Mouse (Mus musculus) ovary, postnatal 14 days (tissue): ENCODE results near the gene Ryr2.

Experiments
- DNase-seq: peaks from one replicate; pipeline ENCODE4 v3.0.0; 2022; ENCODE audit warnings: low spot score

Gene Ryr2

DNA sequence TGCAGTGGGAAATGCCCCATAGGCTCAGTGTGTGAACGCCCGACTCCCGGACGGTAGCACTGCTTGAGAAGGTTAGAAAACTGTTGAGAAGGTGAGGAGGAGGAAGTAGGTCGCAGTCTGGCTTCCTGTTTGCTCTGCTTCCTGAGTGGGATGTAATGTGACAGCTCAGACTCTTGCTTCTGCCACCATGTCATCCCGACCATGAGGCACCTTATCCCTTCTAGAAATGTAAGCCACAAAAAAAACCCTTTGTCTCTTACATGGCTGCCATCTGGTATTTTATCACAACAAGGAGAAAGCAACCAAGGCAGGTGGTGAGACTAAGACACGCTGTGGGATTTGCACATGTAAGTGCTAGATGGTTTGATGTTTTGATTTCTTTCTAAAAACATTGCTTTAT, 12.2 kb downstream of the Ryr2 start:
- DNase-seq: no peak

DNA sequence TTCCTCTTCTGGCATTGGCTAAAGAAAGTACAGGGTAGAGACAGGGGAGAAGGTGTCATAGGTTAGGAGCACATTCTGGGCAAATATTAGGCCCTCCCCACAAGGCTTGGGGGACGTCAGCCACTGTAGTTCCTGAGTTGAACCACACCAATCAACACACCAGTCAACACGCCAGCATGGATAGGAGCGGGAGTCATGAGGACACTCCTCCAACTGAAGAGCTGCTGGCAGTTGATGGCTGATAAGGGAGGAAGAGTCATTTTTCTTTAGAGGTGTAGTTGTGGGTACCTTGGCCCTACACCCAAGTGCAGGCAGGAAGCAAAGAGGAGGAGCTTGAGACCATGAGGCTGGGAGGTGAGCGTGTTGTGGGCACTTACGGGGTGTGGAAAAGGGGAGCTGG, 13.6 kb downstream of the Ryr2 start:
- no peak for DNase-seq

DNA sequence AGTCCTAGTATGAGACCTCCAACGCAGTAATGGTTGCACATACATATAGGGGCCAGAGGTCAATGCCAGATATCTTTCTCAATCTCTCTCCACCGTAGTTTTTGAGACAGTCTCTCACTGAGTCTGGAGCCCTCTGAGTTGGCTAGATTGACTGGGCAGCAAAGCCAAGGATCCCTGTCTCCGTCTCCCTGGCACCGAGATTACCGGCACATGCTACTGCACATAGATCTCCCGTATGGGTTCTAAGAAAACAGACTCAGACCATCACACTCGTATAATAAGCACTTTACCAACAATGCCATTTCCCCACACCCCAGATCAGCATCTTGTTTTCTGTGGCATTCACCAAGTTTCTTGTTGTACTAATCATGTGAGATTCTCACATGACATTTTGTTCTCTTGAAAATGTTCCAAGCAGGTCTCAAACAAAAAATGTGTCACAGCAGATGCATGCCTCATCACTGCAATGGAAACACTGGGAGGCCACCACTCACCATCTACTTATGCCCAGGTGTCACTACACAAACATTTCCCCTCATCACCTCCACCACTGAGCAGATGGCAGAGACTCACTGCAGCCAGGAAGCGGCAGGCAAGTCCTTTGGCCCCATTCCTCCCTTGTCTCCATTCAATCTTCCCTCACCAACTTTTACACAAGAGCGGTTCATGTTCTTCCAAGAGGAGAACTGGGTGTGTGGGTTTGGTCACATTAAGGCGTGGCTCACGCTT, 14.2 kb downstream of the Ryr2 start:
- DNase-seq: no peak

DNA sequence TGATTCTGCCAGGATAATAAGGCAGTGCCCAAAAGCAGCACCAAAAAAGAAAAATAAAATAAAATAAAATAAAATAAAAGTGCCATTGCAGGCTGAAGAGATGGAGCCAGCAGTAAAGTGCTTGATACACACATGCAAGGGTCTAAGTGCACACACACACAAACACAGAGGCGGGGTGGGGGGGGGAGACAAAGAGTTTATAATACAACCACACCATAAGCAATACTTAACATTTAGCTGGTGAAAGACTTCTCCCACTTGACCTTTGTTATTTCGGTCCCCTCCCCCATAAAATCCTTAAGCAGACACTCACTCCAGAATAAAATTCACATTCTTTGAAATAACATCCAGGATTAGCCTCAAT, 22.7 kb downstream of the Ryr2 start:
- no peak for DNase-seq

DNA sequence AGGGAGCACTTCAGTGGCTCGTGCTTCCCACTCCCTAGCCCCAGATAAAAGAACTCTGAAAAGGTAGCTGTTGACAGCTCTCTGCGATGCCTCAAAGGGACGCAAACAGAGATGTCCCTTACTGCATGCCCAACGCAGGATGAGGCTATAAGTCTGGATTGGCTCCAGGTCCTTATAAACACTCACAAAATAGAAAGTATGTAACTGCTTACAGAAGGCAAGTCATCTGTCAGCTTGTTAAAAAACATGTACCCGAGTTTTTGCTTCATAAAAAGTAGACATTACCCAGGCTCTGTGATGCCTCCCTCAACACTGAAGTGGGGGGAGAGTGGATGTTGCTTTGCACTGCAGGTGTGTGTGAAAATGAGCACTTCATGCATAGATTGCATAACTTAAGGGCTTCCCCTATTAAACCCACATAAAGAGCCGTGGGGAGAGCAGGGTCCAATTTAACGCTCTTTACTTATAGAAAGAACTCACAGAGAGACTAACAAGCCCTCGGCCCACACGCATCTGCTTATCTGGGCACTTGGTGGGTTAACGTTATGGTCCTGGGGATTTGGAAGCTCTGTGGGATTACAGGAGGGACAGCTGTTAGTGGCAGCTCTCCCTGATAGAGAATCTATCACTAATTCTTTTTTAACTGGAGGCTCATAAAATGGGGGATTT, 23.2 kb downstream of the Ryr2 start:
- no peak for DNase-seq

DNA sequence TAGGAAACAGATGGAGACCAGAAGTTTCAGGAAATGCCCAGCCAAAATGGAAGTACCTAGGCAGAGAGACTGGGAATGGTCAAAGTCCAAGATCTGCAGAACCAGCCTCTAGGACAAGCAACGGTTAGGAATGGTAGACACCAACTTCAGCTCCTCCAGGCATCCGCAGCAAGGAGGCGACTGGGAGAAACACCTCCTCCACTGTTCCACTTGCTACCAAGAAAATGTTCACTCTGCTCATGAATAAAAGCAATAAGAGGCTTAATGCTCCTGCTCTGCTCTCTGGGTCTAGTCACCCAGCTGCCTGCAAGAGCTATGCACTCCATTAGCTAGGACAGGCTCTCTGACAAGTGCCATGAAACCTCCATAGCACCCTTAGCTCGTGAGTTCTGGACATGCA, 26.2 kb downstream of the Ryr2 start:
- DNase-seq: no peak

DNA sequence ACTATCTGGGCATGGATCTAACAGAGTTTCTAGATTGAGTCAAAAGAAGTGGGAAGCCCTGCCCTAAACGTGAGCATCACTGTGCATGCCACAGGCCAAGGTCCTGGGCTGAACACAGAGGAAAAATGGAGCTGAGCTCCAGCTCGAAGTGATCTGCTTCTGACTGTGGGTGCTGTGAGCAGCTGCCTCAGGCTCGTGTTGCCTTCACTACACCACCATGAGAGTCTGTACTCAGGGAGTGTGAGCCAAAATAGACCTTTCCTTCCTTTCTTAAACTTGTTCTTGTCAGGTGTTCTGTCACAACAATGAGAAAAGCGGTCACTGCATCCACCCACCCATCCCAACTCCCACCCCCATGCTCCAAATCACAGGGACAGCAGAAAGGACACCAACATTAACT, 27.2 kb downstream of the Ryr2 start:
- DNase-seq: no peak

DNA sequence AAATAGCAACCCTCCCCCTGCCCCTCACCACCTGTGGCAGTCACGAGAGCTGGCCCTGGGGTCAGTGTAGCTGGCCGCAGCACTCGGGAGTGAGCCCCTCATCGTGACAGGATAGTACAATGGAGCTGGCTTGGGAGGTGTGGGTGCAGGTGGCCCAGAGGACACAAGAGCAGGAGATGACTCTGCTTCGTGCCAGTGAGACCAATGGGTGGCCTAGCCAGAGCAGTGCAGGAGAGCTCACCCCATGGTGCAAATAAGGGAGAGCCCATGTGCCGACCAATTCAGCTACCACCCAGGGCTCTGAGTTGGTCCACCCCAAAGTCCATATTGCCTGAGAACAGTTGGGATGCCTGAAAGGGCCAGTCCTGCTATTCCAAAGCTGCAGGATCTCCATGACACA, 31.8 kb downstream of the Ryr2 start:
- DNase-seq: no peak

DNA sequence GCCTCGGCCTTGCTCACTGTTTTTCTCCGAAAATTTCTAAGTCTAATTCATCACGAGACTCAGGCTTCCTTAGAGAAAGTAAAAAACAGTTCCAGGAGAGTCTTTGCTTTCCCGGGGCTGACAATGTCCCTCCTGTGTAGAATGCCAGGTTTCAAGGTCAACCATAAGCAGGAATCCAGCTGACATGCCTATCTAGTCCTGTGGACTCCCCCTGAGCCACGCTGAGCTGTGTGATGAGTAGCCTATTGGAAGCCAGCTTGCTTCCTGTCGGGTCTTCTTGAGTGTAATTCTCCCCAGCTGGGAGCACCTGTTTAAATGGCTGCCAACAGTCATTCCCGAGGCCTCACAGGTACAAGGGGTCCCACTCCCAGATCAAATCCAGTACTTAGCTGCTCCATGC, 34.2 kb downstream of the Ryr2 start:
- no peak for DNase-seq

DNA sequence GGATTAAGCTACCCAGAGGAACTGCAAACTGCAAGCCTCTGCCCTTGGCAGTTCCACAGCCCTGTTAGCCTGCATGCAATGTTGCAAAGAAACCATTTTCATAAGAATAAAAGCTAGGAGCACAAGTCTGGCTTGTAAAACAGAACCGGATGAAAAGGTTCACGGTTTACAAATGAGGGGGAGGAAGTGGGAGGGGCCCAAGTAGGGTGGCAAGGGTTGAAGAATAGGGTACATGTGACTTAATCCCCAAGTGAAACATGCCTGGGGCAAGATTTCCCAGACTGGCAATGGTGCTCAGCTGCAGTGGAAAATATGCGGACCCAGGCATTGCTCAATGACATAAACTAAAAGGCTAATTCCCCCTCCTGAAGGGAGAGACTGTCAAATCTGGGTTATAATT, 34.6 kb downstream of the Ryr2 start:
- DNase-seq: no peak

DNA sequence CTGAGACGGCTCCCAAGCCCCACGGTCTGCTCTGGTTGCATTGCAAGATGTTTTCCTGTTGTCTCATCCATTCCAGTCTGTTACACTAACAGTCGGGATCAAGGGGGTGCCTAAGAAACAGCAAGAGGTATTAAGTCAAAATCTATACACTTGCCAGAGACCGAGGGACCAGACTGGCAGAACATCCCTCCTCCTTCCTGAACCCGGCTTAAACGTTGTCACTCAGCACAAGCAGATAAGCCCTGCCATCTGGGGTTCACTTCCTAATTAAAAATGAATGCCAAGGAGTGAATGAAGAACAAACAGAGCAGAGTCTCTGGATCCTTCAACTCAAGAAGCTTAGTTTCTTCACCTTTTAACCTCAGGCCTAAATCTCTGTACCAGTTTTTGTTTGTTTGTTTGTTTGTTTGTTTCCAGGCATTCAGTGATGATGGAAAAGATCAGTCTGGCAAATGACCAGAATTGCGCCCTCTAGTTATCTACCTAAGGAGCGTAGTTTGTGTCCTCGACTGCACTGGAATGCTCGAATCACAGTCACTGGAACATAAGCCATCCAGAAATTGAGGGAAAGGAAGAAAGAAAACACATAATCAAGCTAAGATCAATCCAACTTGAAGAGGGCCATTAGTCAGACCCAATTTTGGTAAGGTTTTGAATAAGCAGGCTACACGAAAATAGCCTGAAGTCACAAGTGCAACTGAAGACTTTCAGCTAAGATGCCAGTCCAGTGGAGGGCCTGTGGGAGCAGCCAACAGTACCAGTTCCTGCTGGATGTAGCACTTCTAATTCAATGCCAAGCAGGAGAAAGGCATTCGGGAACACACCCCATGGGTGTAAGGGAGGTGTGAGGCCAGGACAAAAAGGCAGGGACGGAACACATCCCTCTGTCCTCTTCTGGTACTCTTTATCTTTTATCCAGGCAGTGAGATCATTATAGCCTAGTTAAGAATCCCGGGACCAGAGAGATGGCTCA, 36.3 kb downstream of the Ryr2 start:
- no peak for DNase-seq

DNA sequence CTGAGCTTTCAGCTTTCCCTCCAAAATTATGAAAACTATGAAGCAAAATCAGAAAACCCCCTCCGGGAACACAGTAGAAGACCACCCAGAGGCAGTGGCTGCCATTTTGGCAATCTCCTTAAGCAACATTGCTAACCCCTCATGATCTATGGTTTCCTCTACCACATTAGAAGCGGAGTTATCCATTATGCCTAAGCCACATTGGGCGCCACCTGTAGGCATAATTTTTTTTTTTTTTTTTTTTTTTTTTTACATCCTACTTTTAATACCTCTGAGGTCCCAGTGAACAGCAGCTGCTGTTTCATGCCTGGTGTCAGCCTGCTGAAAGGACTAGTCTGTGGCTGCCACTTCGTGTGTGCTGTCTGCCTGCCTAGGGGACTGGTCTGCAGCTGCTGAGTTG, 42.2 kb downstream of the Ryr2 start:
- no peak for DNase-seq

DNA sequence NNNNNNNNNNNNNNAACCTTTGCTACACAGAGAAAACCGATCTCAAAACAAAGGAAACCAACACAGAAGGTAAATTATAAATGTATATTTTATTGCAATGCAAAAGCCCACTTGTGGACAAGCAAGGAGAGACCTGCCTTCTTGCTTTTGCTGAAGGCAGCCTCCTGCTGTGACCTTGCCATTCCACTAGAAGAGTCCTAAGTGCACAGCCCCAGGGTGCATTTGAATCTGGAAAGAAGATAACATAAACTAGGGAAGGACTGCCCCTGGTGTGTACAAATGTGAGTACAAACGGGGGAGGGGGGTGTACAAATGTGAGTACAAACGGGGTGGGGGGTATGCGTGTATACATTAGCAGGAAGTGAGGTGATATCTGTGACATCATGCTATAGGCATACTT, 43.2 kb downstream of the Ryr2 start:
- DNase-seq: no peak

DNA sequence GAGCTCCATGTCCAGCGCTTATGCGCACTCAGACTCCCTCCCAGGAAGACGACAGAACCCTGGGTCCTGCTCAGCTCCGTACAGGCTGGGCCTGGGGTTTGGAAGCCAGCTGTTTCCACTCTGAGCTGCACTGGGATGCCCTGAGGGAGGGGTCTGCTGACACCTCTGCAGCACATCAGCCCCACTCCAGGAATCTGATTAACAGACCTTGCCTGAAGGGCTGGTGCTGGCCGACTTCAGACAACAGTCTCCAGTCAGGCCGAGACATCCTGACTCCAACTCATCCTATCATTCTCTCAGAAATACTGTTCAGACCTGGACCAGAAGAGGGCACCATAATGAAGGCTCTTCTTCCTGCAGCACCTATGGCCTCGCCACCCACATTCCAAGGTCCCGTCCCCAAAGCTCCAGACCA, 49.4 kb downstream of the Ryr2 start:
- DNase-seq: no peak

DNA sequence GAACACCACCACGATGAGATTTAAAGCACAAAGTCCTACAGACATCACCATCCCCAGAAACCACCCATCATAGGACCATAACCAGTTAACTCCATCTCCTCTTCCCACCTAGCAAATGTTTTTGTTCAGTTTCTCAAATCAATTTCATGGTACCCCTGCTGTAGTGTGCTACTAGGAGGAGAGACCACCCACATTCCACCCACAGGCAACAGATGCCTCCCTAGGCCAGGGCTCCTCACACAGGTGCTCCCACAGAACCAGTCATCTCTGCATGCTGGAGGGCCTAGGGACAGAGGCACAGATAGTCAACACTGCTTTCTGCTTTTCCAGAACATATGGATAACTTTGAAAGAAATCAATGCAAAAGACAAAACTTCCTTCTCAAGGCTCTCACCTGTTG, 50.8 kb downstream of the Ryr2 start:
- DNase-seq: no peak

DNA sequence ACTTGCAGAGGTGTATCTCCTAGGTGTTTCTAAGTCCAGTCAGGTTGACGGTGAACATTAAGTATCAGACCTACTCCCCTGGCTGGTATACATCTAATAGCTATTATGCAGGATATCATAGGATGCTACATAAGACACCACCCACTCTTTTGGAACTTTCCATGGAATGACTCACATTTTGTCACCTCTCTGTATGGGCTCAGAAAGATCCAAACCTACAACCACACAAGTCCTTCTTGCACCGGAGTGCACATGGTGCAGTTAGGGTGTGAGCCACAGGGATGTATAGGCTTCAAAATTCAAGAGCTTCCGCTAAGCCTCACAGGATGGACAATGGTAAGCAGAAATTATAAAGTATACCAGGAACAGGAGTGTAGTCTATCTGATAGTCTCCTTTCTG, 52.8 kb downstream of the Ryr2 start:
- no peak for DNase-seq

DNA sequence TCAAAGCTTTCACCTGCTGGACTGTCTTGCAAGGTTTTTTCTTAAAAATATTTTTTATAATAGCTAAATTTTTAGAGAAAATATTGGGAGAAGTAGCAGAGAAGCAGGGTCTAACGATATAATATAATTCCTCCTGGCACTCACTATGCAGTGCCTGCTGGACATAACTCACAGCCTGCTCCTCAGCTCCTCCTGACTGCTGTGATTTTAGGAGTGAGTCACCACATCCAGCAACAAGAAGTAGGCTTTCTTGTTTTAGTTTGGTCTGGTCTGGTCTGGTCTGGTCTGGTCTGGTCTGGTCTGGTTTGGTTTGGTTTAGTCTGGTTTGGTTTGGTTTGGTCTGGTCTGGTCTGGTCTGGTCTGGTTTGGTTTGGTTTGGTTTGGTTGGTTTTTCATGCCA, 55.9 kb downstream of the Ryr2 start:
- DNase-seq: no peak

DNA sequence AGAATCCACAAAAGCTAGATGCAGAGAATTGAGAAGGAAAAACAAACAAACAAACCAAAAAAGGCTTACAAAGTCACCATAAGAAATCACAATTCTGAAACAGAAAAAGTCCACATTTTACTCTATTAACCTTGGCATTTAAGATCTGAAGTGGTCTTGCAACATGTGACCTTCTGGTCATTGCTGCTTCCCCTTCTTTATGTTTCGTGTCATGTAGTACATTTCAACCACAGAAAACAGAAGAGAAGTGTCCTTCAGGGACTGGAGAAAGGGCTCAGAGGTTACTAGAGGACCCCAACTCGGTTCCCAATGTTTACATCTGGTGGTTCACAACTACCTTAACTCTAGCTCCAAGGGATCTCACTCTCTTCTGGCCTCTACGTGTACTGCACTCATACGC, 59.7 kb downstream of the Ryr2 start:
- no peak for DNase-seq

DNA sequence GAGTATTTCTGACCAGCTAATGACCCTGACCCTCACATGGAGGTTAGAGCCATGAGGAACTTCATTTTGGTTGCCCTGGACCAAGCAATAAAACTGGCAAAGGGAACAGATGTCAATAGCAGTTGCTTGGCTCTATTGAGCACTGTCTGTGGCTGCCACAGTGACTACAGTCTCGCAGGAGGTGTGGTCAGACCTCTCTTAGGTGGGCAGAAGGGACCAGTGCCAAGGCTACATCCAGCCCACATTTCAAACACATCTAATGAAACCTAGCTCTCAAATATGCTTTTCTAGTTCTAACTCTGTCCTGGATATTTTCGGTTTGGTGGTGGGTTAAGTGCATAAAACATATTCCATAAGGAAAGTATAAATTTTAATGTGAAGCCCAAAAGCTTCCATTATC, 62.0 kb downstream of the Ryr2 start:
- no peak for DNase-seq

DNA sequence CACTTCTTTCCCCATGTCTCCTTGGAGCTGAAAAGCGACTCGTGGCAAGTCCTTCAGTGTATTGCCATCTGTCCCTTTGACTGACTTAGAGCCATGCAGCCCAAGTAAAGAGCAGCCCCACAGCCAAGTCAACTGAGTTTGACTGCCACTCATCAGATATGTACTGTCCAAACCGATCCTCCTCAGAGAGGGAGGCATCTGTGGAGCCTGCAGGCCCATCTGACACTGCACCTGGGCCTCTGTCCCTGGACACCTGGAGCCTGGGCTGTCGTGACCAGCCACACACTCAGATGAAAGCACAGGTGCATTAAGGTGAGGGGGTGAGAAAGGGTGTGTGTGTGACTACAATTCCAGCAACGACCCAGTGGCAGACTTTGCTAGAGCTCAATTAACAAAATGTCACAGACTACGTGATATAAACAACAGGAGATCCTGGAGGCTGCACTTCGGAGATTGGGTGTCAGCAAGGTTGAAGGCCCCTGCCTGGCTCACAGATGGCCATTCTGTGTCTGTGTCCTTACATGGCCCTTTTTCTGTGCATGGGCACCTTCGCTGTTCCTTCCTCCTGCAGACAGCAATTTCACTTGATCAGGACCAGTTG, 63.8 kb downstream of the Ryr2 start:
- DNase-seq: no peak

DNA sequence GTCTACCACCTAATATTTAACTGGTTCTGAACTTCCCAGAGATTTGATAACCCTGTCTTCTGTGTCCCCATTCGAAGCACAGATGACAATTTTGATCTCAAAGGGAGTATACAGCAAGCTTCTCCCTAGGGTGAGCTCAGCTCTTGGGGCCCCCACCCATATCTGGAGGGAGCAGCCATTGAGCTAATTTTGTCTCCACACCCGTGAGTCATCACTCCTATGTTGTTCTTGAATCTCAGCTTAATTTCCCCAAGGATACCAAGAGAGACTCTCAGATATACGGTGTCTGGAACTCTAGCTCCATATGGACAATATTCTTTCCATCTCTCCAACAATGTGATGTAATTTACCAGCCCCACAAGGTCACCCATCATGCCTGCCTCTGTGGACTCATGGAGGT, 66.8 kb downstream of the Ryr2 start:
- no peak for DNase-seq

DNA sequence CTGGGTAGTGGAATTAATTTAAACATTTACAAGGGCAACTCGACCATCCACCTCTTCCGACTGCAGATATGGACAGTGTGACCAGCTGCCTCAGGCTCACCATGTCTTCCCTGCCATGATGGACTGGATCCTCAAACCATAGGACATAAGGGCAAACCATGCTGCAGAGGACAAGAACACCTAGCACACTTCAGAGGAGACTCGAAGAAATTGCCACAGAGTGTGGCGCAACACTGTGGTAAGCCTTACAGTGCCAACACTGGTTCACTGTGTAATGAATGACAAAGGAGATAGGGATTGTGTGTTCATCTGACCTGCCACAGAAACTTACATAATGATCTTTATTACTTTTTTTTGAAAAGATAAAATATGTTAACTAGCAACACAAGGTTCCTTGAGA, 68.1 kb downstream of the Ryr2 start:
- DNase-seq: no peak

DNA sequence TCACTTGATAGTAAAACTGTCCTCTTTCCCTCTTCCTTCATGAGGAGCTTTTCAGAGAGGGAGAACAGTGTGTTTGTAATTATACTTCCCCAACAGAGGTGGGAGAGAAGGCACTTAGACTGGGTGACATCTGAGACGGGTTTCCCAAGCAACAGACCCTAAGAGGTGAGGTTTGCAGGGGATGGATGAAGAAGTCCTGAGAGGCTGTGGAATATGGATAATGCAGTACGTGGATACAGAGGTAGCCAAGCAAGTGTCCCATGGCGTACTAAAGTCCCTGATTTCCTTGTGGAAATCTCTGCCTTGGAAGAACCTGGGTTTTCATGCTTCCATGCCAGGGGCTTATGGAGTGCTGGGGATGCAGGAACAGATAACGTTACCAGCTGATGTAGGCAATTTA, 69.5 kb downstream of the Ryr2 start:
- no peak for DNase-seq
